14 mouse cellular contexts compared by ENCODE assay signal in genomic region chr6:119313588-119314375, GRCm38 (mm10). TPM values are rescaled to one million over a fixed set of nuclear protein-coding genes. Genes with fewer than 3 reads are reported as not detected.
DNase-seq lines count a peak whose midpoint lies in the region; ATAC-seq lines count a peak whose summit lies in the region.
"Had no signal": no experiment of that assay in that cellular context is flagged by ENCODE, and none has a peak within 500 bp of the region (broad histone marks: within the 10 kb centered on the region; RNA-seq: fewer than 3 reads in every experiment).

No protein-coding gene starts in this region.

- H3K4me3 ChIP-seq in forebrain, embryonic 12.5 days (replicated peaks): no peak overlapping the region
- no peak overlapping the region for H3K4me3 ChIP-seq in forebrain, embryonic 10.5 days
- H3K4me3 ChIP-seq: embryonic facial prominence, embryonic 15.5 days had no signal

- peaks cover 9% of the 10 kb centered on the region; the same call in 1 of the 2 replicates for H3K27me3 ChIP-seq in forebrain, embryonic 12.5 days
- H3K27me3 ChIP-seq in forebrain, embryonic 10.5 days (ENCODE audit: poor library complexity, severe bottlenecking): no peaks in the 10 kb centered on the region; the same call in 1 of the 2 replicates
- H3K27me3 ChIP-seq: Patski had no signal

- 57% methylated on average over 14 of the region's 14 CpGs for WGBS in forebrain, embryonic 12.5 days
- 68% methylated on average over 14 of the region's 14 CpGs for WGBS in forebrain, embryonic 10.5 days

- ATAC-seq in forebrain, embryonic 12.5 days (ENCODE audit: low FRiP score): peak; percentile 72; the same call in 1 of the 2 replicates
- ATAC-seq: lung, postnatal 0 days; Patski had no signal

- no peak overlapping the region for H3K9ac ChIP-seq in forebrain, embryonic 12.5 days
- H3K9ac ChIP-seq: embryonic facial prominence, embryonic 15.5 days had no signal

- DNase-seq in forebrain, embryonic 10.5 days (ENCODE audit: extremely low spot score, low spot score): no peak
- DNase-seq in right cerebral cortex, postnatal 10 days (ENCODE audit: low spot score in 2 of 2): peak; percentile 81 to 85
- no peak for DNase-seq in right cerebral cortex, postnatal 25 days
- peak; percentile 34 for DNase-seq in kidney, postnatal 14 days
- no peak for DNase-seq in yolk sac, embryonic 10.5 days (ENCODE audit: low spot score)
- DNase-seq in layer of hippocampus, postnatal 10 days (ENCODE audit: low spot score in 2 of 2): no peak
- DNase-seq in urinary bladder, adult 18-20 months (ENCODE audit: low spot score in 2 of 2): no peak
- DNase-seq: gastrocnemius, postnatal 36 days; heart, postnatal 14 days had no signal

- H3K4me2 ChIP-seq in forebrain, embryonic 12.5 days: no peak overlapping the region
- H3K4me2 ChIP-seq: embryonic facial prominence, embryonic 15.5 days had no signal

- H3K4me1 ChIP-seq in forebrain, embryonic 12.5 days: peaks cover 25% of the 10 kb centered on the region
- peaks cover 32% of the 10 kb centered on the region for H3K4me1 ChIP-seq in forebrain, embryonic 10.5 days
- H3K4me1 ChIP-seq: embryonic facial prominence, embryonic 15.5 days had no signal

- H3K36me3 ChIP-seq in forebrain, embryonic 12.5 days (replicated peaks): no peaks in the 10 kb centered on the region
- H3K36me3 ChIP-seq in forebrain, embryonic 10.5 days (replicated peaks): no peaks in the 10 kb centered on the region
- H3K36me3 ChIP-seq: embryonic facial prominence, embryonic 15.5 days had no signal

- H3K27ac ChIP-seq in forebrain, embryonic 12.5 days: no peak overlapping the region
- H3K27ac ChIP-seq in forebrain, embryonic 10.5 days: no peak overlapping the region
- H3K27ac ChIP-seq: embryonic facial prominence, embryonic 15.5 days had no signal

- H3K9me3 ChIP-seq in forebrain, embryonic 12.5 days: no peaks in the 10 kb centered on the region
- H3K9me3 ChIP-seq in forebrain, embryonic 10.5 days: no peaks in the 10 kb centered on the region
- H3K9me3 ChIP-seq: embryonic facial prominence, embryonic 15.5 days had no signal

RNA-seq across cellular contexts. Expression of gene Lrtm2, which starts 16.8 kb away (rescaled TPM):
- 0.68 and 0.70 TPM in 2 replicates for polyA plus RNA-seq in forebrain, embryonic 12.5 days (2016; fragmentation: Nextera tagmentation; extraction: Ambion mirVana)
- polyA plus RNA-seq in forebrain, embryonic 10.5 days (2016; fragmentation: Nextera tagmentation; extraction: Ambion mirVana): 0.16 and 0.19 TPM in 2 replicates
- 10 to 100 TPM; 22.1 to 23.2 TPM for total RNA-seq in layer of hippocampus, postnatal 10 days (2021)
- polyA plus RNA-seq: C2C12 had no signal

Comparison
In these comparisons a context has a peak if more than half of its experiments do, and no peak if none do; other contexts are left out.
1. DNase-seq: peak in right cerebral cortex, postnatal 10 days (2 of 2) and kidney, postnatal 14 days (single experiment); none in forebrain, embryonic 10.5 days (single experiment), right cerebral cortex, postnatal 25 days (single experiment), yolk sac, embryonic 10.5 days (single experiment), layer of hippocampus, postnatal 10 days (0 of 2) and urinary bladder, adult 18-20 months (0 of 2).